Mouse (Mus musculus) adrenal gland, adult 18-20 months (tissue): ENCODE data around the gene Nol7. TPM values are rescaled to one million over a fixed set of nuclear protein-coding genes. Genes with fewer than 3 reads are reported as not detected.

Experiments used
- DNase-seq, 2 experiments: peaks; one replicate each; pipeline ENCODE4 v3.0.0; 2021 to 2022; ENCODE audit warnings: low spot score in 2 of 2
- long read RNA-seq, 2 experiments: library from polyadenylated mRNA; stranded (forward); transcript quantifications; one replicate each; pipeline ENCODE4 v2.0.0; 2021
- total RNA-seq, 2 experiments: library from RNA; stranded (reverse); gene quantifications; 1 replicate in 1 of 2; 2 replicates in 1 of 2; pipeline ENCODE4 v1.2.3; 2021

Nol7 gene
- 100 to 1,000 TPM; 104 to 107 TPM for total RNA-seq
- long read RNA-seq, experiment 1, transcript Nol7-201 (8 exons, 1,800 nt), result major isoform, 14 of 23 reads
- long read RNA-seq, experiment 1, partial matches to known transcripts, result 8 of 23 reads
- long read RNA-seq, experiment 1, other reads (novel, unspliced or antisense), result 1 of 23 reads
- long read RNA-seq, experiment 2, transcript Nol7-201 (8 exons, 1,800 nt), result major isoform, 52 of 74 reads
- long read RNA-seq, experiment 2, partial matches to known transcripts, result 20 of 74 reads
- long read RNA-seq, experiment 2, other reads (novel, unspliced or antisense), result 1 of 74 reads

DNA sequence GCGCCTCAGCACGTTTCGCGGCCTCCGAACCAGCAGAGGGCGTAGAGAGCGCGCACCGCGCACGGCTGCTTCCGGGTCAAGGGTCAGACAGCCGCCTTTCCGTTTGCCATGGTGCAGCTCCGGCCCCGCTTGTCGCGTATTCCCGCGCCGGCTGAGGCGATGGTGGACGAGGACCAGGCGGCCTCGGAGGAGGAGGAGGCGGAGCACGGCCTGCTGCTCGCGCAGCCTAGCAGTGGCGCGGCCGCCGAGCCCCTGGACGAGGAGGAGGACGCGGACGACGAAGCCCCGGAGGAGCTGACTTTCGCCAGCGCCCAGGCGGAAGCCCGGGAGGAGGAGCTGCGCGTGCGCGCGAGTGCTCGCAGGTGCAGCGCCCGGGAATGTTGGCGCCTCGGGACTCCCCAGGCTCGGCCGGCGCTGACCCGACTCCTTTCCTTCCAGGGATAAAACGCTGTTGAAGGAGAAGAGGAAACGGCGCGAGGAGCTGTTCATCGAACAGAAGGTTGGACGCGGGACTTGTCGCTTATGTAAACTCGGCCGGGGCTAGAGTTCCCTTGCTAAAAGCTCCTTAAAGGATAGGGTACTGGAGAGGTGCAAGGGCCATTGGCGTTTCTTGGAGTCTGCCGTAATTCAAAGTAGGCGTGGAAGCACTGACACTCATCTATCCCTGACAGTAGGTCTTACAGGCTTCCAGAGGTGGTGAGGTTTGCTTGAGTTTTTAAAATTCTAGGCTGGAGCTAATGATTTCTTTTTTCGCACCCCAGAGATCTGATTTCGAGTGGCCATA, at the start of gene Nol7:
Gene Nol7, plus strand, starts transcription at position 94 of the 784 bp plus-strand sequence.
- DNase-seq, result peak; percentile 96

GRCm38 (mm10) chr13:43349376-43349775, 48.8 kb upstream of the Nol7 start:
- DNase-seq, result no peak

DNA sequence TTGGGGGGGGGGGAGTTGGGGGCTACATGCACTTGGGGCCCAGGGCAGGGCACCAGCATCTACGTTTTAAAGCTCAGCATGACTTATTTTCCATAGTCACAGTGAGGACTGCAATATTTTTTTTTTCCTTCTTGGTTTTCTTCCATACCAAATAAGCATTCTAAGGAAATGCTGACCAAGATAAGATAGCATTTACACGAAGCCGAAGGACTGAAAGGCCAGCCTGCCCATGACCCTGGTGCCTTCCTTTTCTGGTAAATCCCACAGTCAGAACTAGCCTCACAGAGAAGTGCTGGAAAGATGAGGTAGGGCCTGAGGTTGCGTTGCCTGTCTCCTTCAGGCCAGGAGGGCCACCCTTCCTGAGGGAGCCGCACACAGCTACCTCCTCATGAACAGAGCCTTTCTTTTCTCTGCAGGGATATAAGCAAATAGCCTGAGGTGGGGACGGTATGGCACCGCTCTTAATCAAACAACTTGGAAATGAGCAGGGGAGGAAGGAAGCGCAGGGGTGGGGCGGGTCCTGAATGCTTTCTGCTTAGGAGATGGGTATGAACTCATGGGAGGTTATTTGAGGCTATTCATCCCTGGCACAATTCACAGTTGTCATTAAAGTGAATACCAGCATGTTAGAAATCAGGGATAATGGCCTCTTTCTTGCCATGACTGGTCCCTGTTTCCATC, 47.6 kb upstream of the Nol7 start:
- no peak for DNase-seq

DNA sequence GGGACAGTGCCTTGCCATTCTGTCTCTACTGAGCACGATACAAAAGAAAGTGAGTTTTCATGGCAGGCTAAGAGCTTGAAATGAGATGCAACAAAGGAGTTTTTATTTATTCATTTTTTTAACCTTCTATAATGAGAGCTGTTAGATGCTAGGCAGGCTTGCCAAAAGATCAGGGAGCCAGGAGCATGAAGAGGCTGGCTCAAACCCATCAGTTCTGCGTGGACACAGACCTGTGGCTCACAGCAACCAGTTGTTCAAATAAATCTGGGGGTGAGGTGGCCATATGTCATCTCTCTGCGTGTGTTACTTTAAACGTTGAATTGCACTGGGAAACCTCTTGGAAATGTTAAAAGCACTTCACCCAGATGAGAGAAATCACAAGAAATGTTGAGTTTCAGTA, 44.8 kb upstream of the Nol7 start:
- DNase-seq, result no peak

DNA sequence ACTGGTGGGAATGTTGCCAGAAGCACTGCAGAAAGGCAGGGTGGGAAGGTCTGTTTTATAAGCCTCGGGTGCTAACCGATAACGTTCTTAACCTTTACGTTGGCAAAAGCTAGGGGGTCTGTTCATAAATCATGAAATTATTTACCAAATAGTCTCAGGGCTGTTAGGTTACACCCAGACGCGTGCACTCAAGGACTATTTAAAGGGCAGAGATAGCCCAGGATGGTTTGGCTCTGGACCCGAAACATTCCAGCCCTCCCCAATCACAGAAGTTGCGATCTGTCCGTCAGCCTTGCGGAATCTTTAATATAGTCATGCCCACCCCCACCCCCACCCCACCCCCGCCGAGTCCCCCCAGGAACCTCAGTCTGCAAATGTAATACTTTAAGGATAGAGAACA, 43.8 kb upstream of the Nol7 start:
- DNase-seq, result no peak

GRCm38 (mm10) chr13:43356346-43357125, 41.7 kb upstream of the Nol7 start:
- no peak for DNase-seq

- no peak for DNase-seq
These were observed 37.7 kb upstream of the Nol7 start for GRCm38 (mm10) chr13:43360534-43360933.

- no peak for DNase-seq
These were observed 35.8 kb upstream of the Nol7 start for GRCm38 (mm10) chr13:43362353-43362752.

- DNase-seq, result peak; percentile 90 to 92
These were observed 33.0 kb upstream of the Nol7 start, which contains the start of gene Sirt5 for GRCm38 (mm10) chr13:43364985-43365824. Sirt5 (plus strand) TSS chr13:43365496.

GRCm38 (mm10) chr13:43365825-43366184, 32.4 kb upstream of the Nol7 start:
- no peak for DNase-seq

DNA sequence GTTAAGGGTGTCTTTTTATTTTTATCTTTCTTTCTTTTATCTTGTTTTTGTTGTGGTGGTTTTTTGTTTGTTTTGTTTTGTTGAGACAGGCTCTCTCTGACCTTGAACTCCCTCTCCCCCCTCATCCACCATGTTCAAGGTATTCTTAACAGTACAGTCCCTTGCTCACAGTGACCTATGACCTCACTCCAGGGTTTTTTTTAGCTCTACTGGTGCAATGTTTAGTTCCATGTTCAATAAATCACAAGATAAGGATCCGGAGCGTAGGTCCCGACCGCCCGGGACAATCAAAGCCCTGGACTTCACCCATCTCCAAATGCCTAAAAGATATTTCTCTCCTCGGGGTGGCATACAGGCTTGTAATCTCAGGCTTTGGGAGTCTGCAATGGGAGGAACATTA, 28.1 kb upstream of the Nol7 start:
- no peak for DNase-seq

DNA sequence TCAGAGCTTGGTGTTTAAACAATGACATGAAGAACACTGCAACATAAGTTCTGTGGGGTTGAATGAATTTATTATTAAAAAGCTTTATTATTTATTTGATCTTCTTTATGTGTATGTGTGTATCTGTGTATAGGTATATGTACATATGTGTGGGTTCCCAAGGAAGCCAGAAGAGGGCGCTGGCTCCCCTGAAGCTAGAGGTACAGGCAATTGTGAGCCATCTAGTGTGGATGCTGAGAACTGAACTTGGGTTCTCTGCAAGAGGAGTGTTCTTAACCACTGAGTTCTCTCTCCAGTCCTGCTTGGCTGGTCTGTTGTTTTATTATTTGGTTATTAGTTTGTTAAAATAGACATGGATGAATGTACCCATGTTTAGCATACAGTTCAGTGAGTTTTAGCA, 25.3 kb upstream of the Nol7 start:
- no peak for DNase-seq

- no peak for DNase-seq
These were observed 24.0 kb upstream of the Nol7 start for GRCm38 (mm10) chr13:43374205-43374604.

- DNase-seq, result no peak
These were observed 23.2 kb upstream of the Nol7 start for GRCm38 (mm10) chr13:43374918-43375432.

GRCm38 (mm10) chr13:43379989-43380388, 18.2 kb upstream of the Nol7 start:
- no peak for DNase-seq

GRCm38 (mm10) chr13:43385321-43385720, 12.9 kb upstream of the Nol7 start:
- DNase-seq, result no peak

- DNase-seq, result no peak
These were observed 392 bp upstream of the Nol7 start for GRCm38 (mm10) chr13:43397700-43398296.

DNA sequence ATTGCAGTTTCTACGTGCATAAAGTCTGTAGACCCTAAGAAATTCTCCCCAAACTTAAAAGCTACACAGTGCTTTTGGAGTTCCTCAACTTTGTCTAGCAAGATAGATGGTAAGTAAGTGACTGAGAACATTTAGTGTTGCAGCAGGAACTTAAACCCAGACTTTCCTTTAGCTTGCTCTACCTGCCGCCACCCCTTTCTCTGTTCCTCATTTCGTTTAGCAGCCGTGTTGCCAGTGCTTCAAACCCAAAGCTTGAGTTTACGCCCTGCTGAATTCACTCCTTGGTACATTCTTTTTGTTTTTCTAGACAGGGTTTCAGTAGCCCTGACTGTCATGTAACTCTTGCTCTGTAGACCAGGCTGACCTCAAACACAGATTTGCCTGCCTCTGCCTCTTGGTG, 1.4 kb downstream of the Nol7 start:
- DNase-seq, result no peak

GRCm38 (mm10) chr13:43412311-43412710, 14.1 kb downstream of the Nol7 start:
- no peak for DNase-seq

GRCm38 (mm10) chr13:43413611-43414010, 15.4 kb downstream of the Nol7 start:
- no peak for DNase-seq
